Mouse (Mus musculus) lung, postnatal 0 days (tissue): ENCODE data around the gene Tm6sf1.

ENCODE experiments used
- CTCF ChIP-seq: IDR thresholded peaks from 2 replicates; pipeline ENCODE4 v1.5.1; 2016; ENCODE audit warnings: antibody characterized with exemption, mild to moderate bottlenecking
- EP300 ChIP-seq: IDR thresholded peaks from 2 replicates; pipeline ENCODE4 v1.6.1; 2016; ENCODE audit warnings: antibody characterized with exemption, mild to moderate bottlenecking, control low read depth

DNA sequence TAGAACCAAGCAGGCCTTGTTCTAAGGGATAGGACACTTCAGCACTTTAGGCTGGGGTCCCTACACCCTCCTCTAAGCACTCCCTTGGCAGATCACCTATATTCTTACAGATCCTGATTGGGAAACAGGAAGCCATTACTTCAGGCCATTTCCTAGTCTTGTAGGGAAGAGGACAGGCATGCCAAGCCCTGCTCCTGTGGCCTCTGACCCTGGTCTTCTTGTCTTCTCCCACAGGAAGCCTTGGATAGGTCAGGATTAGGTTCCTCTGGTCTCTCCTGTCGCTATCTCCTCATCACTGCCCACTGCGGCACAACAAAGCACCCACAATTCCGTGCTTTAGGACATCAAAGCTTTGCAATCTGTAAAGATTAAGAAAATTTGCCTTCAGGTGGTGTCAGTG, 7.1 kb upstream of the Tm6sf1 start:
- TF ChIP-seq CTCF (no peak), EP300 (no peak)
